Mouse (Mus musculus) monocyte, adult 2 months (primary cell): ENCODE measurements around the gene Utrn.

Experiments used
- DNase-seq, 2 experiments: peaks; one replicate each; pipeline ENCODE4 v3.0.0; 2022; ENCODE audit warnings: low spot score in 2 of 2, low read depth in 1 of 2

Utrn gene

GRCm38 (mm10) chr10:12841497-12841896 is 27.7 kb downstream of the Utrn start:
- DNase-seq = no peak

GRCm38 (mm10) chr10:12837636-12838035 is 31.5 kb downstream of the Utrn start:
- no peak for DNase-seq

- no peak for DNase-seq
These were observed 32.9 kb downstream of the Utrn start for GRCm38 (mm10) chr10:12836048-12836816.

GRCm38 (mm10) chr10:12834215-12834614 is 35.0 kb downstream of the Utrn start:
- DNase-seq = no peak

GRCm38 (mm10) chr10:12832163-12832562 is 37.0 kb downstream of the Utrn start:
- DNase-seq = no peak

- DNase-seq = no peak
These were observed 41.4 kb downstream of the Utrn start for GRCm38 (mm10) chr10:12827778-12828177.

GRCm38 (mm10) chr10:12827306-12827705 is 41.9 kb downstream of the Utrn start:
- DNase-seq = no peak

GRCm38 (mm10) chr10:12826760-12827281 is 42.3 kb downstream of the Utrn start:
- no peak for DNase-seq

GRCm38 (mm10) chr10:12824386-12824785 is 44.8 kb downstream of the Utrn start:
- no peak for DNase-seq

- DNase-seq = no peak
These were observed 45.5 kb downstream of the Utrn start for GRCm38 (mm10) chr10:12823437-12824219.

- no peak for DNase-seq
These were observed 48.0 kb downstream of the Utrn start for GRCm38 (mm10) chr10:12820978-12821735.

GRCm38 (mm10) chr10:12817409-12817808 is 51.8 kb downstream of the Utrn start:
- DNase-seq = no peak

- DNase-seq = no peak
These were observed 52.6 kb downstream of the Utrn start for GRCm38 (mm10) chr10:12816530-12816929.

GRCm38 (mm10) chr10:12814411-12814810 is 54.8 kb downstream of the Utrn start:
- no peak for DNase-seq

- no peak for DNase-seq
These were observed 55.3 kb downstream of the Utrn start for GRCm38 (mm10) chr10:12813881-12814280.

GRCm38 (mm10) chr10:12813211-12813811 is 55.9 kb downstream of the Utrn start:
- no peak for DNase-seq

- DNase-seq = no peak
These were observed 56.5 kb downstream of the Utrn start for GRCm38 (mm10) chr10:12812680-12813079.

GRCm38 (mm10) chr10:12810816-12811215 is 58.3 kb downstream of the Utrn start:
- no peak for DNase-seq

- no peak for DNase-seq
These were observed 59.5 kb downstream of the Utrn start for GRCm38 (mm10) chr10:12809702-12810101.

GRCm38 (mm10) chr10:12808467-12808866 is 60.7 kb downstream of the Utrn start:
- DNase-seq = no peak

GRCm38 (mm10) chr10:12807706-12808105 is 61.5 kb downstream of the Utrn start:
- DNase-seq = no peak
